9 mouse cellular contexts compared by ENCODE assay signal in genomic region chr17:66451143-66451542, GRCm38 (mm10). TPM values are rescaled to one million over a fixed set of nuclear protein-coding genes. Genes with fewer than 3 reads are reported as not detected.
DNase-seq lines count a peak whose midpoint lies in the region; ATAC-seq and TF ChIP-seq lines count a peak whose summit lies in the region.
"Had no signal": no experiment of that assay in that cellular context is flagged by ENCODE, and none has a peak within 500 bp of the region (broad histone marks: within the 10 kb centered on the region; RNA-seq: fewer than 3 reads in every experiment).

No protein-coding gene starts in this region.

- no peaks in the 10 kb centered on the region for H3K36me3 ChIP-seq in embryonic facial prominence, embryonic 13.5 days
- no peaks in the 10 kb centered on the region for H3K36me3 ChIP-seq in kidney, adult 2 months (ENCODE audit: control insufficient read depth, insufficient read depth, low read length)
- H3K36me3 ChIP-seq in limb, embryonic 11.5 days (ENCODE audit: control insufficient read depth, insufficient read depth, low read length): no peaks in the 10 kb centered on the region
- no peaks in the 10 kb centered on the region for H3K36me3 ChIP-seq in midbrain, postnatal 0 days (ENCODE audit: insufficient read depth, low read length)
- H3K36me3 ChIP-seq in stomach, embryonic 14.5 days (ENCODE audit: control insufficient read depth, insufficient read depth, low read length): no peaks in the 10 kb centered on the region

- DNase-seq in spleen, adult 18-20 months: peak; percentile 21 to 66
- DNase-seq in spleen, adult 12 weeks (ENCODE audit: low spot score): no peak
- DNase-seq in heart, adult 9 months (ENCODE audit: low spot score in 2 of 2): peak; percentile 54 to 79
- peak; percentile 85 for DNase-seq in kidney, adult 2 months
- peak; percentile 94 for DNase-seq in limb, embryonic 11.5 days (ENCODE audit: low spot score)
- peak; percentile 91 for DNase-seq in midbrain, postnatal 0 days (ENCODE audit: low spot score)

- 3% methylated on average over 11 of the region's 11 CpGs for WGBS in embryonic facial prominence, embryonic 13.5 days
- 3% methylated on average over 11 of the region's 11 CpGs for WGBS in kidney, adult 2 months
- WGBS in limb, embryonic 11.5 days: 3% methylated on average over 11 of the region's 11 CpGs
- 1% methylated on average over 11 of the region's 11 CpGs for WGBS in midbrain, postnatal 0 days
- WGBS in stomach, embryonic 14.5 days: 3% methylated on average over 11 of the region's 11 CpGs

- no peak overlapping the region for H3K4me3 ChIP-seq in embryonic facial prominence, embryonic 13.5 days
- no peak overlapping the region for H3K4me3 ChIP-seq in kidney, adult 2 months (ENCODE audit: insufficient read depth, low read depth, low read length)
- no peak overlapping the region for H3K4me3 ChIP-seq in limb, embryonic 11.5 days (ENCODE audit: low read depth, low read length)
- no peak overlapping the region for H3K4me3 ChIP-seq in midbrain, postnatal 0 days (ENCODE audit: low read depth, low read length)
- H3K4me3 ChIP-seq in stomach, embryonic 14.5 days (ENCODE audit: low read depth, low read length): peak overlapping the region; percentile 48; the same call in 1 of the 2 replicates

- no peak overlapping the region for H3K9ac ChIP-seq in embryonic facial prominence, embryonic 13.5 days
- no peak overlapping the region for H3K9ac ChIP-seq in limb, embryonic 11.5 days (ENCODE audit: low read length)
- no peak overlapping the region for H3K9ac ChIP-seq in midbrain, postnatal 0 days (replicated peaks; ENCODE audit: low read length, poor library complexity, severe bottlenecking)
- H3K9ac ChIP-seq in stomach, embryonic 14.5 days (replicated peaks; ENCODE audit: low read depth, low read length): no peak overlapping the region

- H3K4me2 ChIP-seq in embryonic facial prominence, embryonic 13.5 days: peak overlapping the region; percentile 88
- no peak overlapping the region for H3K4me2 ChIP-seq in limb, embryonic 11.5 days (ENCODE audit: low read depth, severe bottlenecking)
- H3K4me2 ChIP-seq in midbrain, postnatal 0 days (ENCODE audit: low read depth, low read length, poor library complexity, severe bottlenecking): peak overlapping the region; percentile 89
- peak overlapping the region; percentile 80; the same call in 1 of the 2 replicates for H3K4me2 ChIP-seq in stomach, embryonic 14.5 days (replicated peaks; ENCODE audit: low read depth, low read length)

- H3K27me3 ChIP-seq in embryonic facial prominence, embryonic 13.5 days: peaks cover 56% of the 10 kb centered on the region
- no peaks in the 10 kb centered on the region for H3K27me3 ChIP-seq in kidney, adult 2 months (replicated peaks; ENCODE audit: control insufficient read depth, insufficient read depth, low read length)
- H3K27me3 ChIP-seq in limb, embryonic 11.5 days (ENCODE audit: control insufficient read depth, insufficient read depth, low read length): peaks cover 13% of the 10 kb centered on the region; the same call in 1 of the 2 replicates
- no peaks in the 10 kb centered on the region for H3K27me3 ChIP-seq in midbrain, postnatal 0 days (ENCODE audit: insufficient read depth, low read length)
- no peaks in the 10 kb centered on the region for H3K27me3 ChIP-seq in stomach, embryonic 14.5 days (ENCODE audit: control insufficient read depth, insufficient read depth, low read length)
- H3K27me3 ChIP-seq: CH12.LX had no signal

- H3K27ac ChIP-seq in embryonic facial prominence, embryonic 13.5 days: no peak overlapping the region
- H3K27ac ChIP-seq in kidney, adult 2 months (ENCODE audit: insufficient read depth, low read depth, low read length): no peak overlapping the region
- H3K27ac ChIP-seq in limb, embryonic 11.5 days (replicated peaks; ENCODE audit: low read depth, low read length): no peak overlapping the region
- no peak overlapping the region for H3K27ac ChIP-seq in midbrain, postnatal 0 days (ENCODE audit: low read depth, low read length)
- H3K27ac ChIP-seq in stomach, embryonic 14.5 days (ENCODE audit: low read length): no peak overlapping the region

- no peak for TF ChIP-seq POLR2A in kidney, adult 2 months (IDR thresholded peaks at IDR 0.05; ENCODE audit: low read depth, low read length)

- TF ChIP-seq CTCF in kidney, adult 2 months (conservative IDR thresholded peaks at IDR 0.05; ENCODE audit: insufficient read depth, insufficient read length, low read depth, low read length): peak; percentile 83
- TF ChIP-seq CTCF in midbrain, postnatal 0 days (IDR thresholded peaks at IDR 0.05): peak; percentile 91

- no peak for ATAC-seq in embryonic facial prominence, embryonic 13.5 days (ENCODE audit: insufficient number of reproducible peaks, insufficient read depth, low FRiP score, low TSS enrichment, low read depth)
- ATAC-seq in limb, embryonic 11.5 days (ENCODE audit: insufficient number of reproducible peaks, low FRiP score, low TSS enrichment, low read depth): no peak
- ATAC-seq in midbrain, postnatal 0 days (ENCODE audit: low FRiP score): no peak
- no peak for ATAC-seq in stomach, embryonic 14.5 days (ENCODE audit: insufficient number of reproducible peaks, insufficient read depth, low FRiP score, low read depth)

- H3K4me1 ChIP-seq in embryonic facial prominence, embryonic 13.5 days: peaks cover 29% of the 10 kb centered on the region
- H3K4me1 ChIP-seq in kidney, adult 2 months (ENCODE audit: control insufficient read depth, insufficient read depth, low read length): no peaks in the 10 kb centered on the region
- peaks cover 14% of the 10 kb centered on the region; the same call in 1 of the 2 replicates for H3K4me1 ChIP-seq in limb, embryonic 11.5 days (ENCODE audit: control insufficient read depth, insufficient read depth, low read length)
- peaks cover 23% of the 10 kb centered on the region; the same call in 1 of the 2 replicates for H3K4me1 ChIP-seq in midbrain, postnatal 0 days (ENCODE audit: insufficient read depth, low read length)
- peaks cover 17% of the 10 kb centered on the region for H3K4me1 ChIP-seq in stomach, embryonic 14.5 days (ENCODE audit: control insufficient read depth, insufficient read depth, low read length)

- H3K9me3 ChIP-seq in embryonic facial prominence, embryonic 13.5 days: no peaks in the 10 kb centered on the region
- H3K9me3 ChIP-seq in limb, embryonic 11.5 days (ENCODE audit: control insufficient read depth, low read length): no peaks in the 10 kb centered on the region
- H3K9me3 ChIP-seq in midbrain, postnatal 0 days (ENCODE audit: low read length): no peaks in the 10 kb centered on the region
- no peaks in the 10 kb centered on the region for H3K9me3 ChIP-seq in stomach, embryonic 14.5 days (ENCODE audit: control insufficient read depth, low read depth, low read length)

RNA-seq across cellular contexts. Expression of gene Mtcl1, which starts 1.6 kb away (rescaled TPM):
- polyA plus RNA-seq in embryonic facial prominence, embryonic 13.5 days (2015; fragmentation: Nextera tagmentation; extraction: Ambion mirVana): 4.0 and 4.1 TPM in 2 replicates
- 3.5 and 4.4 TPM in 2 replicates for polyA plus RNA-seq in kidney, adult 2 months (2012; rRNA removed)
- 5.7 TPM in 2 replicates for polyA plus RNA-seq in limb, embryonic 11.5 days (2014; fragmentation: Nextera tagmentation; extraction: Ambion mirVana)
- 15.7 and 25.2 TPM in 2 replicates for total RNA-seq in midbrain, postnatal 0 days (2014; rRNA removed)
- 9.5 and 10.8 TPM in 2 replicates for polyA plus RNA-seq in midbrain, postnatal 0 days (2015; fragmentation: Nextera tagmentation; extraction: Ambion mirVana)
- 13.2 and 14.7 TPM in 2 replicates for polyA plus RNA-seq in stomach, embryonic 14.5 days (2014; fragmentation: Nextera tagmentation; extraction: Ambion mirVana)
- total RNA-seq: CH12.LX had no signal
